Mouse (Mus musculus): ENCODE measurements around the gene Id1. TPM values are rescaled to one million over a fixed set of nuclear protein-coding genes. Genes with fewer than 3 reads are reported as not detected.

Id1 gene
- polyA plus RNA-seq, 2 experiments from 2014 or later: 0.75 to 0.82 TPM

- no peak for ATAC-seq
Observed at GRCm38 (mm10) chr2:152785446-152786350, 49.6 kb downstream of the Id1 start.

Other genes starting within 250 kb of the Id1 start
- not detected for gene Defb22, start 246.1 kb upstream of the Id1 start, polyA plus RNA-seq (2017; shearing (Covaris generic))
- not detected for gene Defb26, start 224.6 kb upstream of the Id1 start, polyA plus RNA-seq (2017; shearing (Covaris generic))
- not detected for gene Defb28, start 218.0 kb upstream of the Id1 start, polyA plus RNA-seq (2017; shearing (Covaris generic))
- gene Defb29, start 196.2 kb upstream of the Id1 start, polyA plus RNA-seq (2017; shearing (Covaris generic)): not detected
- not detected for gene Gm17416, start 166.9 kb upstream of the Id1 start, polyA plus RNA-seq (2017; shearing (Covaris generic))
- gene Defb21, start 163.5 kb upstream of the Id1 start, polyA plus RNA-seq (2017; shearing (Covaris generic)): not detected
- gene Defb19, start 155.9 kb upstream of the Id1 start, polyA plus RNA-seq (2017; shearing (Covaris generic)): not detected
- gene Defb45, start 136.9 kb upstream of the Id1 start, polyA plus RNA-seq (2017; shearing (Covaris generic)): not detected
- not detected for gene Defb36, start 131.9 kb upstream of the Id1 start, polyA plus RNA-seq (2017; shearing (Covaris generic))
- not detected for gene Defb25, start 113.2 kb upstream of the Id1 start, polyA plus RNA-seq (2017; shearing (Covaris generic))
- not detected for gene Rem1, start 109.3 kb upstream of the Id1 start, polyA plus RNA-seq (2017; shearing (Covaris generic))
- gene H13, start 66.8 kb upstream of the Id1 start, polyA plus RNA-seq (2017; shearing (Covaris generic)): 10 to 100 TPM; 76.1 to 76.2 TPM
- 1 to 10 TPM; 3.7 to 3.9 TPM for gene Mcts2, start 49.2 kb upstream of the Id1 start, polyA plus RNA-seq (2017; shearing (Covaris generic))
- under 1 TPM in 1 of 2 experiments, not detected in 1; 0.46 TPM for gene Cox4i2, start 17.9 kb downstream of the Id1 start, polyA plus RNA-seq (2017; shearing (Covaris generic))
- 10 to 100 TPM; 55.5 to 75.0 TPM for gene Bcl2l1, start 95.5 kb downstream of the Id1 start, polyA plus RNA-seq (2017; shearing (Covaris generic))
- 1 to 10 TPM; 4.0 to 9.7 TPM for gene Tpx2, start 111.7 kb downstream of the Id1 start, polyA plus RNA-seq (2017; shearing (Covaris generic))
- gene Mylk2, start 175.1 kb downstream of the Id1 start, polyA plus RNA-seq (2017; shearing (Covaris generic)): not detected
- not detected for gene Foxs1, start 197.0 kb downstream of the Id1 start, polyA plus RNA-seq (2017; shearing (Covaris generic))
- gene Dusp15, start 215.4 kb downstream of the Id1 start, polyA plus RNA-seq (2017; shearing (Covaris generic)): under 1 TPM in 1 of 2 experiments, not detected in 1; 0.11 TPM
- 1 to 10 TPM in 1 of 2 experiments, under 1 TPM in 1; 0.78 to 2.0 TPM for gene Ttll9, start 226.2 kb downstream of the Id1 start, polyA plus RNA-seq (2017; shearing (Covaris generic))